Mouse (Mus musculus) lung, postnatal 36 days (tissue): Measurements from ENCODE around the gene Herc2.
A peak's percentile ranks its signal among the peaks of the same experiment; 100 is the strongest.
"Not testable (repeated sequence)": the region's sequence is repeated elsewhere in the genome, so short reads cannot be mapped to it uniquely, and the experiment has no call there.

Source experiments
- DNase-seq: peaks from one replicate; pipeline ENCODE4 v3.0.0; 2022; ENCODE audit warnings: mixed read lengths

Herc2 gene

DNA sequence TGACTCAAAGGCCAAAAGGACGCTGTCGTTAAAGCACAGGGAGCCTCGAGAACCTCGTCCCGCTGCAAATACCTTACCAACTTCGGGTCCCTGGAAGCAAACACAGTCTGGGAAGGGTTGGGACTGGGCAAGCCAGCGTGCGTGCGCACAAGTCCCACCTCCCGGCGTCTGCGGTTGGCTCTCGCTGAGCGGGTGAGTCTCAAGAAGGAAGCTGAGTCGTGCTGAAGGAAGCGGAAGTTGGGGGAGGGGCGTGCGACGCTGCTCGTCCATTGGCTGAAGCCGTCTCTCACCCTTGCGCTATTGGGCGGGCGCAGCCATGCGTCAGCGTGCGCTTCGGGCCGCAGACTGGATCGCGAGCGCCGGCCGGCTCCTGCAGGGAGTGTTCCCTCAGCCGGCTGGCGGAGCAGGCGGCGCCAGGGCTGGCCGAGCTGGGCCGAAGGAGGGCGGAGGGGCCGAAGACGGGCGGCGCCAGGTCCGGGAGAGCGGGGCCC, at the start of gene Herc2:
Gene Herc2, plus strand, starts transcription at position 366 of the 491 bp plus-strand sequence.
- peak; percentile 100 for DNase-seq

GRCm38 (mm10) chr7:56010318-56011017, 39.5 kb upstream of the Herc2 start:
- no peak for DNase-seq

GRCm38 (mm10) chr7:56011018-56011333, 39.0 kb upstream of the Herc2 start:
- no peak for DNase-seq

- DNase-seq, result no peak
These were observed 36.6 kb upstream of the Herc2 start for GRCm38 (mm10) chr7:56013261-56014001.

DNA sequence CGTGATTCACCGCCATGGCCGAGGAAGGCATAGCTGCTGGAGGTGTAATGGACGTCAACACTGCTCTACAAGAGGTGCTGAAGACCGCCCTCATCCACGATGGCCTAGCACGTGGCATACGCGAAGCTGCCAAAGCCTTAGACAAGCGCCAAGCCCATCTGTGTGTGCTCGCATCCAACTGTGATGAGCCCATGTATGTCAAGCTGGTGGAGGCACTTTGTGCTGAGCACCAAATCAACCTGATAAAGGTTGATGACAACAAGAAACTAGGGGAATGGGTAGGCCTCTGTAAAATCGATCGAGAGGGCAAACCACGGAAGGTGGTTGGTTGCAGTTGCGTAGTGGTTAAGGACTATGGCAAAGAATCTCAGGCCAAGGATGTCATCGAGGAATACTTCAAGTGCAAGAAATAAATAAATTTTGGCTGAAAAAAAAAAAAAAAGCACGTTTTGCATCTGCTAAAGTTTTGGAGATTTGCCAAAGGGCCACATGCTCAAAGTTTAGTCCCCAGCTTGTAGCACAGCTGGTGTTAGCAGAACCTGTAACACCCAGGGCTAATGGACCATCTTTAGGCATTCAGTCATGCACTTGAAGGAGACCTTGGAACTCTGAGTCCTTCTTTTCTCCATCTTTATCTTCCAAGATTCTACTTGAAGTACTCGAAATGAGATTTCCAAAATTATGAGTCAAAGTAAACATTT, 35.8 kb upstream of the Herc2 start:
- DNase-seq, result not testable (repeated sequence)

GRCm38 (mm10) chr7:56015172-56015571, 34.8 kb upstream of the Herc2 start:
- no peak for DNase-seq

- no peak for DNase-seq
These were observed 34.2 kb upstream of the Herc2 start for GRCm38 (mm10) chr7:56015837-56016236.

DNA sequence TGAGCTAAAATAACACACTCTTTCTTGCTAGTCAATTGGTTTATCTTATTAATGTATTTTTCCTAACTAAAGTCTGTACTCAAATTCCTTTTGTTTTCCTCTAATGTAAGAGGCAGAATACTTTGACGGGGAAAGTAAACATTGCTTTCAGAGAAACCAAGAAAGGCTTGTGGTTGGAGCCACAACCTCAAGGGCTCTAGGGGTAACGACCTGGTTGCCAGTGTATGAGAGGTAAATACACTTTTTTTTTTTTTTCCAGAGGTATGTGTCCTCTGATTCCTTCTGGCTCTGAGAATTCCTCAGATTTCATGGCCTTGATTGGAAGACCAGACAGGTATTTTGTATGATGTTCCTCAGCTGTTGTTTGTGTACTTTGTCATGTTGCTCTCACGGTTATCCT, 32.2 kb upstream of the Herc2 start:
- DNase-seq, result peak; percentile 55

GRCm38 (mm10) chr7:56018446-56018971, 31.5 kb upstream of the Herc2 start:
- DNase-seq, result peak; percentile 45

DNA sequence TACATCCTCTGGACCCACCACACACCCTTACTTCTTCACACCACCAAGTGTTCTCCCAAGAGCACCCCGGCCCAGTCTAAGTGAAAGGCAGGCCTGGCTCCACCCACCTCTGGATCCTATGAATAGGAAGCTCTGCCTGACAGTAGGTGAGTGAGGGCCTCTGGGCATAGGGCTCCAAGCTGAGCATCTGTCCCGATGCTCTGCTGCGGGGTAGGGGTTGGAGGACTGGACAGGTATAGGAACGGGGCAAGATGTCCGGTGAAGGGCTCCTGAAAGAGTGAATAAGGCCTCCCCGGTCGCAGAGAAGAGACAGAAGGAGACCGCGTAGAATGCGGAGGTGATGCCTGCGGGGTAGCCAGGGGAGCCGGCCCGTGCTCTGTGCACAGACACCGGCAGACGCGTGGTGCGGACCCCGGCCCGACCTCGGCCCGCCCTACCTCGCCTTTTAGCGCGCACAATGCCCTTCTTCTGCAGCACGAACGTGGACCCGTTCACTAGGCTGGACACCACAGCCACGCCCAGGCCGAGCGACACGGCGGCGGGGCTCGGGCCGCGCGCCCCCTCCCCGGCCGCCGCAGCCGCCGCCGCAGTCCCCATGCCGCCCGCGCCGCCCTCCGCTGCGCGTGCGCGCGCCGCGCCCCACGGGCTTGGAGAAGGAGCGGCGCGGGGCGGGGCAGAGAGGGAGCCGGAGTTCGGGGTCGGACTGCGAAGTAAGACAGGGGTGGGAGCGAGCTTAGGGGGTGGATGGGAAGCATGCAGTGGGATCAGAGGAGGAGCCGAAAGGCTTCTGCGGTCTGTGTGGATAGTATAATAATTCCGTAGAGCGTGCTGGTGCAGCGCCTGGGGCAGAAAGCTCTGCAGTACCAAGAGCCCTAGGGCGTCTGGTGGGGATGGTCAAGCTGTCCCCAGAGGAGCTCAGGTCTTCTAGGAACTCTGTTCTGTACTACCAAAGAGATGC, 30.7 kb upstream of the Herc2 start:
- DNase-seq, result peak; percentile 71

DNA sequence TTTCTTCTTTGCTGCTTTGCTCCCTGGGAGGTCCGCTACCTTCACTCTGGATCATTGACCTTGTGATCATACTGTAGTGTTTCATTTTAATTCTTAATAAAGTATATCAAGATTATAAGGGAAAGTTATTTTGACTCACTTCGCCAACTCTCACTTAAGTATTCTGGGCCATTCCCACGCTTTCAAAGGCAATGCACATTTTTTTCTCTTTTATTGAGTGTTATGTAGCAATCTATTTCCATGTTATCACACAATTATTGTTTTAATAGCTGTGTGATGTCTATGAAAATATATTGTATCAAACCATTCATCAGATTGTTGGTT, 30.1 kb upstream of the Herc2 start, which contains the start of gene Nipa1:
Gene Nipa1, minus strand, starts transcription at position 25 of the 324 bp plus-strand sequence.
- DNase-seq, result no peak

GRCm38 (mm10) chr7:56023586-56023985, 26.4 kb upstream of the Herc2 start:
- no peak for DNase-seq

- peak; percentile 91 for DNase-seq
These were observed 7.6 kb upstream of the Herc2 start for GRCm38 (mm10) chr7:56042353-56042752.

- DNase-seq, result no peak
These were observed 6.3 kb upstream of the Herc2 start for GRCm38 (mm10) chr7:56043577-56044266.

GRCm38 (mm10) chr7:56044267-56044629, 5.7 kb upstream of the Herc2 start:
- DNase-seq, result no peak

DNA sequence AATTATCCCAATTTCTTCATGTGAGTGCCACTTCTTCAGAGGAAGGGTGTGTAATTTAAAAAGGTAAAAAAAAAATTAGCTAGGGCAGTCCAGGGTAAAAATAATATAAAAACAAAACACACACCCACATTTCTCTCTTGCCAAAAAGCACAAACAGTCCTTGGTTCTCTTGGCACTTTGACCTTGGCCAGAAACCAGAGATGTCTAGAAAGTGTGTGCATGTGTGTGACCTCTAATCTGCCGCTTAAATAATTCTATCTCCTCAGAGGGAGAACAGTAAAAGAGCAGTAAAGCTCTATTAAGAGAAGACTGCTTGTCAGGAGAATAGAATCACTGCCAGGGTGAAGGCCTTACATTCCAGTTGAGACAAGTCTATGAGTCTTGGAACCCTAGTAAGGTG, 2.8 kb upstream of the Herc2 start:
- no peak for DNase-seq

- DNase-seq, result peak; percentile 43
These were observed 503 bp downstream of the Herc2 start for GRCm38 (mm10) chr7:56050487-56050911.

- no peak for DNase-seq
These were observed 3.0 kb downstream of the Herc2 start for GRCm38 (mm10) chr7:56052996-56053395.

DNA sequence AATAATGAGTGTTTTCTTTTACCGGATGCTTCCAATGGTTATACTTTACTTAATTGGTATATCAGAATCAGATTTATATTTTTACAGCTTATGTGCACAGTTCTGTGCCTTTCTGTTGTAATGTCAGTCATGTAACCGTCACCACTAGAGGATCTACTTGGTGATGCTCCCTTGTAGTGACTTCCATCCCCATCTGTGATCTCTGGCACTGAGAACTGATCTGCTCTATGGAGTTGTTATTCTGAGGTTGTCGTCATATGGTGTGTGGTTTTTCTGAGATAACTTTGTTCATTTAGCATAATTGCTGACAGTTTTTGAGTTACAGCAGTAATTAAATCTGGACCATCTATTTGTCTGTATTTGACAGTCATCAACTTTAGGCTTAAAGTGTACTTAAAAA, 5.3 kb downstream of the Herc2 start:
- no peak for DNase-seq

- peak; percentile 16 for DNase-seq
These were observed 14.9 kb downstream of the Herc2 start for GRCm38 (mm10) chr7:56064876-56065275.

- peak; percentile 12 for DNase-seq
These were observed 16.1 kb downstream of the Herc2 start for GRCm38 (mm10) chr7:56066136-56066535.

GRCm38 (mm10) chr7:56066634-56067033, 16.6 kb downstream of the Herc2 start:
- no peak for DNase-seq
